Mouse (Mus musculus): ENCODE data around the gene Heca. TPM values are rescaled to one million over a fixed set of nuclear protein-coding genes. Genes with fewer than 3 reads are reported as not detected.

Gene Heca
- total RNA-seq, 2 experiments from 2014 or later, result 37.3 to 40.9 TPM

Other genes with a start within 250 kb of the Heca start
- gene Cited2, start 224.8 kb downstream of the Heca start, total RNA-seq (2021), result 10 to 100 TPM; 41.9 to 48.3 TPM
- under 1 TPM; 0.22 to 0.42 TPM for gene Txlnb, start 151.8 kb downstream of the Heca start, total RNA-seq (2021)
- gene Abracl, start 75.2 kb upstream of the Heca start, total RNA-seq (2021), result 10 to 100 TPM; 40.1 to 49.3 TPM
- 10 to 100 TPM; 64.1 to 69.4 TPM for gene Reps1, start 107.8 kb upstream of the Heca start, total RNA-seq (2021)

Data from left cerebral cortex, postnatal 4 days (tissue).